ENCODE assay signal across 14 mouse cellular contexts in the genomic region with DNA sequence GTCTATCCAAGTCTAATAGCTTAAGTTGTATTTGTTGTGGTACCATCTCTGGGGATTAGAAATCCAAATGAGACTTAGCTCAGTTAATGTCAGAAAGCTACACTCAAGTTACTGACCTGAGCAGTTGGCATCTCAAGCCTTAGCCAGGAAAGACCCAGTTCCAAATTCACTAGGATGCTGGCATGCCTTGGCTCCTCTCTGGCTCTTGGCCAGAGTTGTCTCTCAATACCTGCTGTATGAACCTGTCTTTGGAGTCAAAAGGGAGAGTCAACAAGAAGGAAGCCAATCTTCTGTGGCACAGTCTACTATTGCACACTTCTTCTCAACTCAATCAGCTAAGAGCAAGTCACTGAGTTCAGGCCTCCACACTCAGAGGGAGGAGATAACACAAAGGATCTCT.
DNase-seq lines count a peak whose midpoint lies in the region.
"Had no signal": no experiment of that assay in that cellular context is flagged by ENCODE, and none has a peak within 500 bp of the region (broad histone marks: within the 10 kb centered on the region; RNA-seq: fewer than 3 reads in every experiment).

No protein-coding gene starts in this region.

- peak; percentile 27 to 28 for DNase-seq in cerebellum, adult 18-20 months
- no peak for DNase-seq in cerebellum, postnatal 4 days (ENCODE audit: low spot score in 2 of 2)
- peak; percentile 24 for DNase-seq in cerebellum, adult 9-11 months
- DNase-seq in cerebellum, adult 9-10 months, result no peak
- peak; percentile 60 to 77 for DNase-seq in cerebellum, postnatal 14 days
- peak; percentile 34 to 47 for DNase-seq in cerebellum, postnatal 25 days
- DNase-seq in left cerebral cortex, adult 8-10 months (ENCODE audit: low spot score in 2 of 2), result no peak
- DNase-seq in adrenal gland, postnatal 25 days, result no peak
- DNase-seq: adrenal gland, adult 2 months; adrenal gland, postnatal 10 days; adrenal gland, postnatal 36 days; embryo, embryonic 11 days; gastrocnemius, adult 2 months; gastrocnemius, postnatal 10 days had no signal

Comparison
In these comparisons a context has a peak if more than half of its experiments do, and no peak if none do; other contexts are left out.
1. DNase-seq: peak in cerebellum, adult 18-20 months (2 of 2), cerebellum, adult 9-11 months (single experiment), cerebellum, postnatal 14 days (2 of 2) and cerebellum, postnatal 25 days (2 of 2); none in cerebellum, postnatal 4 days (0 of 2), cerebellum, adult 9-10 months (single experiment), left cerebral cortex, adult 8-10 months (0 of 2) and adrenal gland, postnatal 25 days (single experiment).